Mouse (Mus musculus) liver, embryonic 12.5 days (tissue): ENCODE measurements around the gene Dctn3. TPM values are rescaled to one million over a fixed set of nuclear protein-coding genes. Genes with fewer than 3 reads are reported as not detected.
"Not testable (repeated sequence)": the region's sequence is repeated elsewhere in the genome, so short reads cannot be mapped to it uniquely, and the experiment has no call there.

ENCODE experiments used
- ATAC-seq: fragments of 200-750 bp; cut with Nextera tagmentation; 2 replicates; pipeline ENCODE4 v1.8.0; 2017; ENCODE audit warnings: moderate number of reproducible peaks, mild to moderate bottlenecking, moderate library complexity
- H3K27ac ChIP-seq: fragments of 300-500 bp; sonication (generic); 2 replicates; pipeline ENCODE4 v1.5.1; 2016; ENCODE audit warnings: mild to moderate bottlenecking
- H3K27me3 ChIP-seq: fragments of 300-500 bp; sonication (generic); replicated peaks from 2 replicates; pipeline ENCODE4 v1.6.1; 2016; ENCODE audit warnings: mild to moderate bottlenecking, moderate library complexity
- H3K36me3 ChIP-seq: fragments of 300-500 bp; sonication (generic); 2 replicates; pipeline ENCODE4 v1.6.1; 2016; ENCODE audit warnings: mild to moderate bottlenecking, moderate library complexity
- H3K4me1 ChIP-seq: fragments of 300-500 bp; sonication (generic); 2 replicates; pipeline ENCODE4 v1.6.1; 2016
- H3K4me2 ChIP-seq: fragments of 300-500 bp; sonication (generic); 2 replicates; pipeline ENCODE4 v1.6.1; 2016; ENCODE audit warnings: mild to moderate bottlenecking, moderate library complexity
- H3K4me3 ChIP-seq: fragments of 300-500 bp; sonication (generic); 2 replicates; pipeline ENCODE4 v1.5.1; 2016; ENCODE audit warnings: mild to moderate bottlenecking, moderate library complexity
- H3K9ac ChIP-seq: fragments of 300-500 bp; sonication (generic); 2 replicates; pipeline ENCODE4 v1.6.1; 2016; ENCODE audit warnings: mild to moderate bottlenecking, moderate library complexity
- H3K9me3 ChIP-seq: fragments of 300-500 bp; sonication (generic); replicated peaks from 2 replicates; pipeline ENCODE4 v1.6.1; 2016; ENCODE audit warnings: mild to moderate bottlenecking, moderate library complexity
- WGBS: fragments of 180-500 bp; shearing (Covaris S2); methylation state at CpG from one replicate; pipeline ENCODE4 v1.1.7; 2016; ENCODE audit not compliant: insufficient replicate concordance; 5-methylcytosine and 5-hydroxymethylcytosine counted together
- polyA plus RNA-seq: library from polyadenylated mRNA; unstranded; fragments of >200 nt; fragmentation: Nextera tagmentation; extraction: Ambion mirVana; gene quantifications from 2 replicates; pipeline ENCODE4 v1.2.1, GENCODE M21; 2016

The Dctn3 gene
- polyA plus RNA-seq, 1 experiment from 2014 or later = 92.2 TPM

- no peak for ATAC-seq
- no peak overlapping the region for H3K27ac ChIP-seq
- H3K27me3 ChIP-seq = peaks cover 48% of the 10 kb centered on the region
- H3K9me3 ChIP-seq = no peaks in the 10 kb centered on the region
- no peak overlapping the region for H3K4me2 ChIP-seq
- 35% methylated on average over 8 of the region's 8 CpGs for WGBS
- H3K4me3 ChIP-seq = no peak overlapping the region
- peaks cover 17% of the 10 kb centered on the region for H3K4me1 ChIP-seq
- peaks cover 20% of the 10 kb centered on the region for H3K36me3 ChIP-seq
- H3K9ac ChIP-seq = no peak overlapping the region
These were observed 14.7 kb downstream of the Dctn3 start for GRCm38 (mm10) chr4:41708192-41708745.

DNA sequence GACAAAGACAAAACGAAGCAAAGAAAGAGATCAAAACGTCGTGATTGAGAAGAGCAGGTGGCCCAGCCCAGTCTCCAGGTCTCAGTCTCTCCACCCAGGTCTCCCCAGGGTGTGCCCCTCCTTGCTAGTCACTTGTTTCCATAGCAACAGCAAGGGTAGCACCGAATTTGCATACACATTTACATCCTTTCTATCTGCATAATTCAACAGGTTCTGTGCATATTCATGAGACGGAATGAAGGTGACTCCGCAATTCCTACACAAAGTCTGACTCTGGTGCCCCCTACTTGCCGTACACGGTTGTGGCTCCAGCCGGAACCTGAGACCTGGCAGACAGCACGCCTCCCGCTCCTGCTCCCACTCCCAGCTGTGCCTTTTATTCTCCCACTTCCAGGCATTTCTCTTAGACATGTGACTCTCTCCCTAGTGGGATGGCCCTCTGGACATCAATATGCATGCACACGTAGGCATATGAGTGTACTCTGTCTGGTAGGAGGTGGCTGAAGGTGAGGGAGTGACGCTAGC lies 15.9 kb downstream of the Dctn3 start:
- Histone ChIP-seq H3K4me3 (no peak overlapping the region), H3K9me3 (no peaks in the 10 kb centered on the region), H3K27me3 (peaks cover 52% of the 10 kb centered on the region), H3K4me1 (peaks cover 8% of the 10 kb centered on the region), H3K9ac (no peak overlapping the region), H3K36me3 (peaks cover 17% of the 10 kb centered on the region), H3K4me2 (no peak overlapping the region), H3K27ac (no peak overlapping the region)
- peak; percentile 52 for ATAC-seq
- WGBS = 5% methylated on average over 13 of the region's 13 CpGs

DNA sequence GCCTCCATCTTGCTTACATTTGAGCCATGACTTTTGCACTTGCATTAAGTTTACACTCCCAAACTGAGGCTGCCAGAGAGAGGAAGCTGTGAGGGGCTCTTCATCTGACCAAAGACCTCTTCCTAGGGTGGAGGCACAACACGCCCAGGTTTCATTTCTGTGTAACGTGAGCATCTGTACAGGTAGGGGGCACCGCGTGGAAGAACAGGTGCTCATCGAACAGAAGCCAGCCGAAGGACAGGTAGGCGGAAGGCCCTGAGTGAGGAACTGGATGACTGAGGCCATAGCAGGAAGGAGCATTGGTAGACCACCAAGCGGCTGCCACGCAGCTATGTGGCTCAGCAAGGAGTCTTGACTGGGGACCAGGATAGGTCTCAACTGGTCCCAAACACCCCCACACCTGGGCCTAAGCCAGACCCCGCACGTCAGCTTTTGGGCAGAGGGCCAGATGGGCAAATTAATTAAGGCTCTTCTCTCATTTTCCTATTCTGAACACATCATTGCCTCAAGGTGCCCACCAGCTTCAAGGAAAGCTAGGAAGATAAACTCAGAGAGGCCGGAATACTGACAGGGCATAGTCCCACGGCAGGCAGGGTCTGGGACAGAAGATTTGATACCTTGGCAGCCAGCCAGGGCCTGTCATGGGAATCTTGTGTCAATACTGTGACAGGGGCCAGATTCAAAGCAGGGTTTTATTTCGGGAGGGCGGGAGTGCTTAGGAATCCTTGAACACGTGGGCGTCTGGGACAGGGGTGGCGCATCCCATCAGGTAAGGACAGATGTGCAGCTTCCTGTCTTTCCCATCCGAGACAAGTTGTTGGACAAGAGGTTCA lies 16.8 kb downstream of the Dctn3 start:
- H3K27ac ChIP-seq = no peak overlapping the region
- H3K27me3 ChIP-seq = peaks cover 52% of the 10 kb centered on the region
- H3K36me3 ChIP-seq = peaks cover 7% of the 10 kb centered on the region; the same call in 1 of the 2 replicates
- H3K4me2 ChIP-seq = no peak overlapping the region
- no peaks in the 10 kb centered on the region for H3K9me3 ChIP-seq
- no peaks in the 10 kb centered on the region; the same call in 1 of the 2 replicates for H3K4me1 ChIP-seq
- 63% methylated on average over 19 of the region's 19 CpGs for WGBS
- ATAC-seq = no peak
- H3K4me3 ChIP-seq = no peak overlapping the region
- no peak overlapping the region for H3K9ac ChIP-seq

- no peaks in the 10 kb centered on the region for H3K36me3 ChIP-seq
- WGBS = 3% methylated on average over 5 of the region's 5 CpGs
- H3K9me3 ChIP-seq = no peaks in the 10 kb centered on the region
- peaks cover 52% of the 10 kb centered on the region for H3K27me3 ChIP-seq
- no peak overlapping the region for H3K27ac ChIP-seq
- ATAC-seq = no peak
- no peak overlapping the region for H3K4me3 ChIP-seq
- no peak overlapping the region for H3K9ac ChIP-seq
- no peak overlapping the region for H3K4me2 ChIP-seq
- no peaks in the 10 kb centered on the region; the same call in 1 of the 2 replicates for H3K4me1 ChIP-seq
These were observed 18.3 kb downstream of the Dctn3 start for GRCm38 (mm10) chr4:41704651-41705050.

DNA sequence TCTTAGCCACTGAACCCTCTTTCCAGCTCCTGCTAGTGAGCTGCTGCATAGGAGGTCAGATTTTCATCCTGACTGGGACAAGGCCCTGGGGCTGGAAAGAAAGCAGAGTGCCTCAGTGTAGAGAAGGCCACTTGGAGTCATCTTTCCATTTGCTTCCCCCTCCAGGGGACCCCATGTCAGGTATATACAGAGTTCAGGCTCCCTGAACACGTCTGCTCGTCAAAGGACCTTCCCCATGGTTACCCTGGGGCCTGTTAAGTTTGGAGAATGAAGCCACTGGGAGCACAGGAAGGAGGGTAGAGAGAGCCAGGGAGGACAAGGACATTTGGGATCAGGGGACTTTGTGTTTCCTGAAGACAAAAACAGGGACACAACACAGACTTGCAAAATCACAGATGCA lies 20.7 kb downstream of the Dctn3 start:
- 64% methylated on average over 2 of the region's 2 CpGs for WGBS
- H3K4me1 ChIP-seq, H3K36me3 ChIP-seq, H3K4me2 ChIP-seq, ATAC-seq, H3K9me3 ChIP-seq, H3K9ac ChIP-seq, H3K27ac ChIP-seq, H3K4me3 ChIP-seq: not testable (repeated sequence)
- peaks cover 61% of the 10 kb centered on the region for H3K27me3 ChIP-seq

GRCm38 (mm10) chr4:41700224-41700623 lies 22.7 kb downstream of the Dctn3 start:
- 93% methylated on average over 3 of the region's 8 CpGs for WGBS
- ATAC-seq, H3K9me3 ChIP-seq, H3K27ac ChIP-seq, H3K4me2 ChIP-seq, H3K4me1 ChIP-seq, H3K36me3 ChIP-seq, H3K9ac ChIP-seq, H3K4me3 ChIP-seq: not testable (repeated sequence)
- H3K27me3 ChIP-seq = peaks cover 58% of the 10 kb centered on the region

DNA sequence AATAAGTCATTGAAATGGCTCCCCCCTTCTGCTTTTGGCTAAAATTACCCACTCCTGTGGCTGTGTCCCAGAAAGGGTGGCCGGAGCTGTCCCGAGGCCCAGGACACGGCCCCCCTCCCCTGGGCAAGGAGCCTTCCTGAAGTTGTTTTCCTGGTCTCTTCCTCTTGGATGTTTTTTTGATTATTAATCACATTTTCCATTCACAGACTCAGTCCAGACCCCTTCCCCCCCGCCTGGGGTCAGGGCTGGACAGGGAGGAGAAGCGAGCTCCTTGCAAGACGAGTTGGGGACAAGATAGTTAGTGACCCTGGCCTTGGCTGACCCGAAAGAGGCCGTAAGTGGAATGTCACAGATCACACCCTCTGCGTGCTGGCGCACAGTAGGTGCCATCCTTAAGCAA lies 23.2 kb downstream of the Dctn3 start, which contains the start of gene Il11ra1:
Gene Il11ra1, plus strand, starts transcription at position 207 of the 400 bp plus-strand sequence.
- not testable (repeated sequence) for H3K36me3 ChIP-seq, H3K4me2 ChIP-seq, H3K4me1 ChIP-seq, ATAC-seq, H3K9me3 ChIP-seq, H3K4me3 ChIP-seq, H3K9ac ChIP-seq, H3K27ac ChIP-seq
- WGBS = 65% methylated on average over 9 of the region's 10 CpGs
- peaks cover 53% of the 10 kb centered on the region for H3K27me3 ChIP-seq

DNA sequence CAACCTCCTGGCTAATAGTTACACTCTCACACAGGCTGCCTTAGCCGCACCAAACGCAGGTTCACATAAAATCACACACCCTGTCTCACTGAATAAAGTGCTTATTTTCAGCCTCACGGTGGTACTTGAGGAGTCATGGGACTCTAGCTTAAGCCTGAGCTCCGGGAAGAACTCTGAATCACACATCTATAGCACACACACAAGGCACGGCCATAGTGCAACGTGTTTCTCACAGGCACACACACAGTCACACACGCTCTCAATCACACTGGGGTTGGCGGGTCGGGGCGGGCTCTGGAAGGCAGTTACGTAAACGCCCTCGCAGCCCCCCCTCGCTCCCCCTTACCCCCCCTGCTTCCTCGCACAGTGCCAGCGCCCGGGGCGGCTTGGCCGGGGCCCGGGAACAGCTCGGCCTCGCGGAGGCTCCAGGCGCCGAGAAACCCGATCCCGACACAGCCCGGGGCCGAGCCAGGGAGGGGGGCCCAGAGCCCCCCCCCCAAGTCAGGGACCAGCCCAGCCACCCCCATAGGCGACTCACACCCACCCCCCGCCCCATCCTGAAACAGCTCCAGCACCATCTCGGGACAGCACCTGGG lies 24.5 kb downstream of the Dctn3 start:
- H3K4me1 ChIP-seq = not testable (repeated sequence)
- WGBS = 26% methylated on average over 10 of the region's 32 CpGs

DNA sequence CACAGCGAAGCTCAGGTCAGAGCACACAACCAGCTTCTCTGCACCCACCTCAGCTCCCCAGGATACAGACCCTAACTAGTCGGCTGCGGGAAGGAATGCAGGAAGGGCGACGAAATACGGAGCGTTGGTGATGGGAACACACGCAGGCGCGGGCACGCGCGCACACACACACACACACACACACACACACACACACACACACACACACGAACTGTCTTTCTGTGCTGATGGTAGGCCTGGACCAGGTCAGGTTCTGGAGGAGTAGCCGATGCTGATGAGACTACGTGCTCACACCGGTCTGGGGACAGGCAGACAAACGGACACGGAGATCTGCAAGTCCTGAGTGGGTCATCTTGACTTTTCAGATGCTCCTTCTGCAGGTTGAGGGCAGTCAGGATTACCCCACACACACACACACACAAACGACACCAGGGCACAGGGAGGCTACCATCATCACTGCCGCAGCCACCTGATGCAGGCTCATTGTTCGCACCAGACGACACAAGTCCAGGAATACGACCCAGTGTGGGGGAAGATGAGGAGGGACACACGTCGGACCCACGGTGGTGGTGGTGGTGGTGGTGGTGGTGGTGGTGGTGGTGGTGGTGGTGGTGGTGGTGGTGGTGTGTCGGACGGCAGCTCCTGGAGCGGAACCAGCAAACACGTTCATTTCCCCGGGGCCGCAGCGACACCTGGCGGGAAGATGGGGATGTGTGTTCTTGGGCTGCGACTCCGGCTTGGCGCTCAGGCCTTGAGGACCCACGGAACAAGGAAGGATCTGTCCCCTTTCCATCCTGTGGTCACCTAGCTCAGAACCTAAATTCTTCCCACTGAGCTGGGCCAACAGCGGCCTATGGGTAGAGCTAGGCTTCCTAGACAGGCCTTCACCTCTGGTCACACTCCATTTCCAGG lies 25.8 kb downstream of the Dctn3 start, which contains the start of gene Cntfr:
Gene Cntfr, minus strand, starts transcription at position 160 of the 912 bp plus-strand sequence.
- not testable (repeated sequence) for ATAC-seq, H3K4me1 ChIP-seq, H3K9ac ChIP-seq, H3K9me3 ChIP-seq, H3K27ac ChIP-seq, H3K36me3 ChIP-seq, H3K4me3 ChIP-seq
- WGBS = 5% methylated on average over 29 of the region's 40 CpGs
- H3K4me2 ChIP-seq = peak within 1 kb of the TSS; percentile 31; the same call in 1 of the 2 replicates
- H3K27me3 ChIP-seq = peaks cover 53% of the 10 kb centered on the region

More for the DNA sequence above, 24.5 kb downstream of the Dctn3 start:
- not testable (repeated sequence) for H3K36me3 ChIP-seq, H3K9ac ChIP-seq, H3K27ac ChIP-seq, H3K4me2 ChIP-seq, H3K4me3 ChIP-seq, H3K9me3 ChIP-seq, ATAC-seq
- H3K27me3 ChIP-seq = peaks cover 51% of the 10 kb centered on the region

DNA sequence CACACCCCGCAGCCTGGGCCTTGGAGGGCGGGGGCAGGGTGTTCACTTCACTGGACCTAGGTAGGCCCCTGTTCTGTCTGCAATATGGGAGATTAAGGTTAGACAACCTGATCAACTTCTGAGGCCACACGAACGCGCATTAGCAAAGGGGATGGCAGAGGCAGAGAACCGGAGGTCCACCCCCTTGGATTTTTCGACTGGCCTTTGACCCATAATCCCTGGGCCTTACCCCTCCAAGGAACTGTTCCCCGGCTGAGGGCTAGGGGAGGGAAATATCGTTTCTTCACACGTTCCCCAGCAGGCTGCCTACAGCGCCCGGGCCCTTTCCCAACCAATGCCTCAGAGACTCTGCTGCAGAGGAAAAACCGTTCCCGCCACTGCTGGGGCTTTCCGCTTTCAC lies 26.5 kb downstream of the Dctn3 start:
- H3K9me3 ChIP-seq, H3K4me3 ChIP-seq, ATAC-seq, H3K9ac ChIP-seq, H3K36me3 ChIP-seq, H3K4me2 ChIP-seq, H3K27ac ChIP-seq, H3K4me1 ChIP-seq: not testable (repeated sequence)
- WGBS = 6% methylated on average over 14 of the region's 15 CpGs
- H3K27me3 ChIP-seq = peaks cover 53% of the 10 kb centered on the region

- 7% methylated on average over 25 of the region's 38 CpGs for WGBS
- H3K4me2 ChIP-seq = not testable (repeated sequence)
These were observed 27.2 kb downstream of the Dctn3 start for GRCm38 (mm10) chr4:41695800-41696199.

More at GRCm38 (mm10) chr4:41695800-41696199, 27.2 kb downstream of the Dctn3 start:
- ATAC-seq, H3K27ac ChIP-seq, H3K4me3 ChIP-seq, H3K9ac ChIP-seq, H3K36me3 ChIP-seq, H3K9me3 ChIP-seq, H3K4me1 ChIP-seq: not testable (repeated sequence)
- peaks cover 53% of the 10 kb centered on the region for H3K27me3 ChIP-seq
